Mouse (Mus musculus) forebrain, embryonic 12.5 days (tissue): ENCODE data around the gene Hmces. TPM values are rescaled to one million over a fixed set of nuclear protein-coding genes. Genes with fewer than 3 reads are reported as not detected.
A peak's percentile ranks its signal among the peaks of the same experiment; 100 is the strongest.

Experiments
- ATAC-seq: fragments of 200-750 bp; cut with Nextera tagmentation; 2 replicates; pipeline ENCODE4 v1.8.0; 2017; ENCODE audit warnings: moderate TSS enrichment; ENCODE audit not compliant: low FRiP score
- H3K27ac ChIP-seq: fragments of 300-500 bp; sonication (generic); 2 replicates; pipeline ENCODE4 v1.5.1; 2016; ENCODE audit warnings: mild to moderate bottlenecking
- H3K27me3 ChIP-seq: fragments of 300-500 bp; sonication (generic); 2 replicates; pipeline ENCODE4 v1.6.1; 2016; ENCODE audit warnings: mild to moderate bottlenecking
- H3K36me3 ChIP-seq: fragments of 300-500 bp; sonication (generic); replicated peaks from 2 replicates; pipeline ENCODE4 v1.6.1; 2016; ENCODE audit warnings: mild to moderate bottlenecking
- H3K4me1 ChIP-seq: fragments of 300-500 bp; sonication (generic); 2 replicates; pipeline ENCODE4 v1.6.1; 2016
- H3K4me2 ChIP-seq: fragments of 300-500 bp; sonication (generic); 2 replicates; pipeline ENCODE4 v1.6.1; 2016; ENCODE audit warnings: mild to moderate bottlenecking, moderate library complexity
- H3K4me3 ChIP-seq: fragments of 300-500 bp; sonication (generic); replicated peaks from 2 replicates; pipeline ENCODE4 v1.5.1; 2016; ENCODE audit warnings: mild to moderate bottlenecking
- H3K9ac ChIP-seq: fragments of 300-500 bp; sonication (generic); 2 replicates; pipeline ENCODE4 v1.6.1; 2016; ENCODE audit warnings: mild to moderate bottlenecking
- H3K9me3 ChIP-seq: fragments of 300-500 bp; sonication (generic); 2 replicates; pipeline ENCODE4 v1.6.1; 2016
- WGBS: fragments of 180-500 bp; shearing (Covaris S2); methylation state at CpG from one replicate; pipeline ENCODE4 v1.1.7; 2016; 5-methylcytosine and 5-hydroxymethylcytosine counted together
- polyA plus RNA-seq: library from polyadenylated mRNA; unstranded; fragments of >200 nt; fragmentation: Nextera tagmentation; extraction: Ambion mirVana; gene quantifications from 2 replicates; pipeline ENCODE4 v1.2.1, GENCODE M21; 2016

Gene Hmces
- polyA plus RNA-seq, 1 experiment from 2014 or later: 53.3 TPM

GRCm38 (mm10) chr6:87879628-87880027 lies 34.1 kb upstream of the Hmces start:
- Histone ChIP-seq H3K9ac (no peak overlapping the region), H3K4me3 (no peak overlapping the region), H3K4me2 (no peak overlapping the region), H3K36me3 (no peaks in the 10 kb centered on the region), H3K9me3 (no peaks in the 10 kb centered on the region), H3K27me3 (peaks cover 5% of the 10 kb centered on the region; the same call in 1 of the 2 replicates), H3K27ac (no peak overlapping the region), H3K4me1 (no peaks in the 10 kb centered on the region)
- WGBS: 69% methylated on average over 3 of the region's 3 CpGs
- ATAC-seq: no peak

- Histone ChIP-seq H3K9me3 (no peaks in the 10 kb centered on the region), H3K9ac (no peak overlapping the region), H3K4me3 (no peak overlapping the region), H3K4me1 (0 out of 2 replicates have a peak, but pooled peaks cover under 1% of the 10 kb centered on the region), H3K4me2 (no peak overlapping the region), H3K27me3 (peaks cover 5% of the 10 kb centered on the region; the same call in 1 of the 2 replicates), H3K27ac (no peak overlapping the region), H3K36me3 (no peaks in the 10 kb centered on the region)
- 81% methylated on average over 3 of the region's 3 CpGs for WGBS
- no peak for ATAC-seq
Measured at GRCm38 (mm10) chr6:87882221-87882620, 31.5 kb upstream of the Hmces start.

- WGBS: 62% methylated on average over 4 of the region's 4 CpGs
- peaks cover 5% of the 10 kb centered on the region; the same call in 1 of the 2 replicates for H3K27me3 ChIP-seq
- H3K4me2 ChIP-seq: no peak overlapping the region
- H3K36me3 ChIP-seq: no peaks in the 10 kb centered on the region
- no peak overlapping the region for H3K27ac ChIP-seq
- H3K4me3 ChIP-seq: no peak overlapping the region
- ATAC-seq: no peak
- no peak overlapping the region for H3K9ac ChIP-seq
- H3K9me3 ChIP-seq: no peaks in the 10 kb centered on the region
- 0 out of 2 replicates have a peak, but pooled peaks cover 2% of the 10 kb centered on the region for H3K4me1 ChIP-seq
Measured at GRCm38 (mm10) chr6:87882816-87883215, 30.9 kb upstream of the Hmces start.

GRCm38 (mm10) chr6:87886721-87887120 lies 27.0 kb upstream of the Hmces start:
- peaks cover 24% of the 10 kb centered on the region for H3K36me3 ChIP-seq
- H3K27me3 ChIP-seq: no peaks in the 10 kb centered on the region
- H3K4me1 ChIP-seq: peaks cover 10% of the 10 kb centered on the region
- no peak for ATAC-seq
- 92% methylated on average over 1 of the region's 1 CpGs for WGBS
- H3K4me2 ChIP-seq: no peak overlapping the region
- no peak overlapping the region for H3K27ac ChIP-seq
- no peaks in the 10 kb centered on the region for H3K9me3 ChIP-seq
- H3K9ac ChIP-seq: no peak overlapping the region
- H3K4me3 ChIP-seq: no peak overlapping the region

GRCm38 (mm10) chr6:87887594-87888233 lies 26.0 kb upstream of the Hmces start, which contains the start of gene Copg1:
TSS of gene Copg1 (plus strand) at chr6:87887814.
- under 1% methylated on average over 31 of the region's 31 CpGs for WGBS
- Histone ChIP-seq H3K4me1 (peaks cover 10% of the 10 kb centered on the region), H3K9ac (peak within 1 kb of the TSS; percentile 81), H3K27ac (peak within 1 kb of the TSS; percentile 51; the same call in 1 of the 2 replicates), H3K27me3 (no peaks in the 10 kb centered on the region), H3K36me3 (peaks cover 34% of the 10 kb centered on the region), H3K4me3 (peak within 1 kb of the TSS; percentile 65), H3K9me3 (no peaks in the 10 kb centered on the region), H3K4me2 (peak within 1 kb of the TSS; percentile 82)
- peak; percentile 97 for ATAC-seq

GRCm38 (mm10) chr6:87893931-87894330 lies 19.8 kb upstream of the Hmces start:
- no peaks in the 10 kb centered on the region for H3K27me3 ChIP-seq
- 94% methylated on average over 7 of the region's 7 CpGs for WGBS

GRCm38 (mm10) chr6:87898028-87898427 lies 15.7 kb upstream of the Hmces start:
- Histone ChIP-seq H3K4me2 (no peak overlapping the region), H3K27ac (no peak overlapping the region), H3K36me3 (peaks cover 95% of the 10 kb centered on the region), H3K4me3 (no peak overlapping the region), H3K9ac (no peak overlapping the region), H3K27me3 (no peaks in the 10 kb centered on the region), H3K4me1 (no peaks in the 10 kb centered on the region), H3K9me3 (no peaks in the 10 kb centered on the region)
- no peak for ATAC-seq
- WGBS: 94% methylated on average over 10 of the region's 10 CpGs

More at GRCm38 (mm10) chr6:87893931-87894330, 19.8 kb upstream of the Hmces start:
- ATAC-seq: no peak
- H3K4me3 ChIP-seq: no peak overlapping the region
- no peaks in the 10 kb centered on the region for H3K9me3 ChIP-seq
- H3K9ac ChIP-seq: no peak overlapping the region
- H3K36me3 ChIP-seq: peaks cover 93% of the 10 kb centered on the region
- H3K4me2 ChIP-seq: no peak overlapping the region
- no peak overlapping the region for H3K27ac ChIP-seq
- peaks cover under 1% of the 10 kb centered on the region for H3K4me1 ChIP-seq

GRCm38 (mm10) chr6:87906632-87907031 lies 7.1 kb upstream of the Hmces start:
- WGBS: 60% methylated on average over 5 of the region's 5 CpGs
- H3K27ac ChIP-seq: no peak overlapping the region
- peaks cover 96% of the 10 kb centered on the region for H3K36me3 ChIP-seq
- H3K4me3 ChIP-seq: no peak overlapping the region
- no peak for ATAC-seq
- no peaks in the 10 kb centered on the region for H3K4me1 ChIP-seq
- H3K9me3 ChIP-seq: no peaks in the 10 kb centered on the region
- H3K4me2 ChIP-seq: no peak overlapping the region
- H3K27me3 ChIP-seq: no peaks in the 10 kb centered on the region
- H3K9ac ChIP-seq: no peak overlapping the region

GRCm38 (mm10) chr6:87909181-87909580 lies 4.6 kb upstream of the Hmces start:
- Histone ChIP-seq H3K27ac (no peak overlapping the region), H3K9ac (no peak overlapping the region), H3K9me3 (no peaks in the 10 kb centered on the region), H3K4me1 (peaks cover 6% of the 10 kb centered on the region; the same call in 1 of the 2 replicates), H3K36me3 (peaks cover 88% of the 10 kb centered on the region), H3K27me3 (no peaks in the 10 kb centered on the region), H3K4me3 (no peak overlapping the region), H3K4me2 (no peak overlapping the region)
- ATAC-seq: no peak
- WGBS: 89% methylated on average over 6 of the region's 6 CpGs

- ATAC-seq: no peak
- Histone ChIP-seq H3K9ac (no peak overlapping the region), H3K4me3 (no peak overlapping the region), H3K9me3 (no peaks in the 10 kb centered on the region), H3K4me2 (no peak overlapping the region), H3K27ac (no peak overlapping the region), H3K27me3 (no peaks in the 10 kb centered on the region), H3K36me3 (peaks cover 67% of the 10 kb centered on the region), H3K4me1 (peaks cover 20% of the 10 kb centered on the region)
- WGBS: 90% methylated on average over 6 of the region's 6 CpGs
Measured at GRCm38 (mm10) chr6:87911559-87911958, 2.2 kb upstream of the Hmces start.

- Histone ChIP-seq H3K9me3 (no peaks in the 10 kb centered on the region), H3K36me3 (peaks cover 64% of the 10 kb centered on the region), H3K4me1 (peaks cover 21% of the 10 kb centered on the region), H3K9ac (peak overlapping the region; percentile 85), H3K27ac (peak overlapping the region; percentile 82), H3K4me2 (peak overlapping the region; percentile 90), H3K27me3 (no peaks in the 10 kb centered on the region), H3K4me3 (peak overlapping the region; percentile 72)
- WGBS: 3% methylated on average over 35 of the region's 35 CpGs
- peak; percentile 69 for ATAC-seq
Measured at GRCm38 (mm10) chr6:87914326-87915102, 779 bp downstream of the Hmces start.

- no peak for ATAC-seq
- no peaks in the 10 kb centered on the region for H3K27me3 ChIP-seq
- peaks cover 21% of the 10 kb centered on the region for H3K4me1 ChIP-seq
- H3K4me2 ChIP-seq: no peak overlapping the region
- 94% methylated on average over 5 of the region's 5 CpGs for WGBS
- H3K9me3 ChIP-seq: no peaks in the 10 kb centered on the region
- no peak overlapping the region for H3K9ac ChIP-seq
- H3K4me3 ChIP-seq: no peak overlapping the region
- H3K27ac ChIP-seq: no peak overlapping the region
- H3K36me3 ChIP-seq: peaks cover 61% of the 10 kb centered on the region
Measured at GRCm38 (mm10) chr6:87915939-87916338, 2.2 kb downstream of the Hmces start.
